Comparison of ENCODE assay signal across 8 mouse cellular contexts in genomic region chr9:29961954-29962867, GRCm38 (mm10). TPM values are rescaled to one million over a fixed set of nuclear protein-coding genes. Genes with fewer than 3 reads are reported as not detected.
DNase-seq lines count a peak whose midpoint lies in the region; ATAC-seq and TF ChIP-seq lines count a peak whose summit lies in the region.

No protein-coding gene starts in this region.

- H3K9ac ChIP-seq in lung, embryonic 16.5 days (ENCODE audit: low read length), result no peak overlapping the region

- WGBS in lung, embryonic 16.5 days, result 2% methylated on average over 38 of the region's 38 CpGs
- 3% methylated on average over 38 of the region's 38 CpGs for WGBS in limb, embryonic 10.5 days
- 3% methylated on average over 38 of the region's 38 CpGs for WGBS in olfactory bulb, adult 2 months

- peaks cover 29% of the 10 kb centered on the region for H3K27me3 ChIP-seq in lung, embryonic 16.5 days (ENCODE audit: control insufficient read depth, insufficient read depth, low read depth, low read length)
- peaks cover 58% of the 10 kb centered on the region for H3K27me3 ChIP-seq in limb, embryonic 10.5 days (ENCODE audit: low read depth, poor library complexity, severe bottlenecking)

- no peaks in the 10 kb centered on the region for H3K9me3 ChIP-seq in lung, embryonic 16.5 days (ENCODE audit: control insufficient read depth, low read length)
- H3K9me3 ChIP-seq in limb, embryonic 10.5 days (replicated peaks), result no peaks in the 10 kb centered on the region

- H3K4me1 ChIP-seq in lung, embryonic 16.5 days (replicated peaks; ENCODE audit: control insufficient read depth, insufficient read depth, low read length), result peaks cover 2% of the 10 kb centered on the region; the same call in 1 of the 2 replicates
- H3K4me1 ChIP-seq in limb, embryonic 10.5 days, result peaks cover 12% of the 10 kb centered on the region
- no peaks in the 10 kb centered on the region for H3K4me1 ChIP-seq in olfactory bulb, adult 2 months (ENCODE audit: control insufficient read depth, insufficient read depth, low read length)

- no peak for DNase-seq in lung, postnatal 25 days (ENCODE audit: low spot score)
- DNase-seq in embryo, embryonic 10.5 days (ENCODE audit: low spot score), result peak; percentile 51
- DNase-seq in limb, embryonic 10.5 days (ENCODE audit: low spot score), result peak; percentile 56
- no peak for DNase-seq in urinary bladder, postnatal 14 days (ENCODE audit: low spot score)
- no peak for DNase-seq in ovary, postnatal 14 days (ENCODE audit: low spot score)

- peak overlapping the region; percentile 35 for H3K4me3 ChIP-seq in lung, embryonic 16.5 days (ENCODE audit: low read length)
- peak overlapping the region; percentile 47 for H3K4me3 ChIP-seq in limb, embryonic 10.5 days
- peak overlapping the region; percentile 50 for H3K4me3 ChIP-seq in olfactory bulb, adult 2 months (ENCODE audit: insufficient read depth, low read depth, low read length)

- H3K4me2 ChIP-seq in lung, embryonic 16.5 days (ENCODE audit: low read depth, low read length), result peak overlapping the region; percentile 58

- ATAC-seq in lung, embryonic 16.5 days (ENCODE audit: low read depth), result no peak
- ATAC-seq in hematopoietic stem cell, adult 5-6 weeks (replicated peaks in 1 of 2; ENCODE audit: insufficient read depth in 1 of 2, low FRiP score in 2 of 2, low TSS enrichment in 1 of 2, low read depth in 1 of 2, poor library complexity in 2 of 2, severe bottlenecking in 2 of 2), result peak; percentile 22 to 37; a peak in 1 of 4 replicates

- H3K36me3 ChIP-seq in lung, embryonic 16.5 days (ENCODE audit: control insufficient read depth, insufficient read depth, low read length), result no peaks in the 10 kb centered on the region
- H3K36me3 ChIP-seq in limb, embryonic 10.5 days, result no peaks in the 10 kb centered on the region

- no peak overlapping the region for H3K27ac ChIP-seq in lung, embryonic 16.5 days (ENCODE audit: low read length)
- H3K27ac ChIP-seq in limb, embryonic 10.5 days, result no peak overlapping the region
- H3K27ac ChIP-seq in olfactory bulb, adult 2 months (ENCODE audit: insufficient read depth, low read depth, low read length), result peak overlapping the region; percentile 39; the same call in 1 of the 2 replicates

- TF ChIP-seq POLR2A in olfactory bulb, adult 2 months (IDR thresholded peaks at IDR 0.05; ENCODE audit: insufficient read depth, low read depth, low read length), result no peak

- no peak for TF ChIP-seq CTCF in olfactory bulb, adult 2 months (IDR thresholded peaks at IDR 0.05; ENCODE audit: insufficient read depth, low read depth, low read length)

RNA-seq across cellular contexts. Expression of gene Ntm, which starts 0.7 kb away (rescaled TPM):
- 13.0 and 16.3 TPM in 2 replicates for polyA plus RNA-seq in lung, embryonic 16.5 days (2015; fragmentation: Nextera tagmentation; extraction: Ambion mirVana)
- total RNA-seq in hematopoietic stem cell, adult 5-6 weeks (2017), result not detected in 2 replicates
- 8.9 and 12.7 TPM in 2 replicates for polyA plus RNA-seq in limb, embryonic 10.5 days (2016; fragmentation: Nextera tagmentation; extraction: Ambion mirVana)
- not detected in 2 replicates for polyA plus RNA-seq in olfactory bulb, adult 2 months (2012; ENCODE audit: insufficient read depth, insufficient read length, low replicate concordance, missing spikeins)

Comparison
In these comparisons a context has a peak if more than half of its experiments do, and no peak if none do; other contexts are left out.
1. DNase-seq: peak in embryo, embryonic 10.5 days (single experiment) and limb, embryonic 10.5 days (single experiment); none in lung, postnatal 25 days (single experiment), urinary bladder, postnatal 14 days (single experiment) and ovary, postnatal 14 days (single experiment).
2. Peak in every context shown above with its lines, with median percentiles within 50 percentile points of each other: H3K4me3 ChIP-seq.